Mouse (Mus musculus) bone marrow macrophage, adult 2 months (primary cell): ENCODE results near the gene Urad. TPM values are rescaled to one million over a fixed set of nuclear protein-coding genes. Genes with fewer than 3 reads are reported as not detected.

Experiments used
- H3K27ac ChIP-seq: 2 replicates; pipeline ENCODE4 v1.5.1; 2012; ENCODE audit warnings: low read depth, low read length; ENCODE audit not compliant: insufficient read depth
- H3K4me1 ChIP-seq: 2 replicates; pipeline ENCODE4 v1.6.1; 2012; ENCODE audit warnings: low read length; ENCODE audit not compliant: control insufficient read depth, insufficient read depth
- H3K4me3 ChIP-seq: 2 replicates; pipeline ENCODE4 v1.5.1; 2012; ENCODE audit warnings: mild to moderate bottlenecking, low read length, moderate library complexity; ENCODE audit not compliant: insufficient read depth
- CTCF ChIP-seq: IDR thresholded peaks from 2 replicates; pipeline ENCODE4 v1.5.1; 2012; ENCODE audit warnings: low read depth, mild to moderate bottlenecking, low read length, moderate library complexity
- POLR2A ChIP-seq: IDR thresholded peaks from 2 replicates; pipeline ENCODE4 v1.6.1; 2012; ENCODE audit warnings: mild to moderate bottlenecking, low read depth, low read length, borderline replicate concordance
- polyA plus RNA-seq: library from polyadenylated mRNA; stranded (reverse); fragments of >200 nt; gene quantifications from 2 replicates; pipeline ENCODE4 v1.2.4, GENCODE M21; 2012; ENCODE audit not compliant: missing spikeins, insufficient read depth, insufficient read length

Urad gene
- polyA plus RNA-seq, 1 experiment: not detected

GRCm38 (mm10) chr5:147291764-147292505 is 30.3 kb downstream of the Urad start:
- Histone ChIP-seq H3K4me1 (peaks cover 6% of the 10 kb centered on the region), H3K27ac (no peak overlapping the region), H3K4me3 (no peak overlapping the region)
- TF ChIP-seq POLR2A: no peak
- no peak for TF ChIP-seq CTCF

- TF ChIP-seq POLR2A (no peak), CTCF (no peak)
- Histone ChIP-seq H3K27ac (no peak overlapping the region), H3K4me1 (no peaks in the 10 kb centered on the region), H3K4me3 (no peak overlapping the region)
These were observed 37.9 kb downstream of the Urad start for GRCm38 (mm10) chr5:147284365-147284764.

DNA sequence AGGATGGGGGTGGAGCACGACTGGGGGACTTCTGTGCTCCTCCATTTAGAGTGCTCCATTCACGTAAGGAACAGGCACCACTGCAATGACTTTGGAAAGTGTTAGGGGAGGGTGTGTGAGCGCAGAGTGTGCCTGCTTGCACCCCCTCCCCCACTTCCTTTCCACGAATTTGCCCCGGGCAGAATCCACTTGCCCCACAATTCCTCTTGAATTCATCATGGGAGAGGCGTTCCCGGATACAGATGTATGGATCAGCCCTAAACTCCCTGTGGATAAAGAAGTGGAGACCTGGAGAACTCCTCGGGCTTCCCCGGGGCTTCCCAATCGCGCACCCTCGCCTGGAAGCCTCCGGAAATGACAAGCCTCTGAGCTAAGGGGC is 44.7 kb downstream of the Urad start:
- no peaks in the 10 kb centered on the region for H3K4me1 ChIP-seq
- no peak overlapping the region for H3K4me3 ChIP-seq
- no peak overlapping the region for H3K27ac ChIP-seq
- TF ChIP-seq POLR2A (no peak), CTCF (no peak)

- H3K4me1 ChIP-seq: no peaks in the 10 kb centered on the region
- no peak overlapping the region for H3K4me3 ChIP-seq
- no peak for TF ChIP-seq CTCF
- no peak overlapping the region for H3K27ac ChIP-seq
These were observed 45.3 kb downstream of the Urad start for GRCm38 (mm10) chr5:147276701-147277546.

DNA sequence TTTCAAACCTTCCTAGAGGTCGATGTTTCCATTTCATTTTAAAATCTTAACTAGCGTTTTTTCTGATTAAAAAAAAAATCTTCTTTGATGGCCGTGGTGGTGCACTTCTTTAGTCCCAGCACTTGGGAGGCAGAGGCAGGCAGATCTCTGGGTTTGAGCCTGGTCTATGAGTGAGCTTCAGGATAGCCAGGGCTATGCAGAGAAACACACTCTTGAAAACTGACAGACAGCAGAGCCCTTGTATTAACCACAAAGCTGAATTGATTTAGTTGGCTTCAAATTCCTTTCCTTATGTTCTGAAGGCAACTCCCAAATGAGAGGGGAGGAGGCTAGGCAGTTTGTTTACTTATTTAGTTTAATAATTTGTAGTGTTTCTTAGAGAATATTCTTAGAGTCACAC is 46.5 kb downstream of the Urad start:
- Histone ChIP-seq H3K4me3 (no peak overlapping the region), H3K4me1 (no peaks in the 10 kb centered on the region), H3K27ac (no peak overlapping the region)
- TF ChIP-seq POLR2A (no peak), CTCF (no peak)

DNA sequence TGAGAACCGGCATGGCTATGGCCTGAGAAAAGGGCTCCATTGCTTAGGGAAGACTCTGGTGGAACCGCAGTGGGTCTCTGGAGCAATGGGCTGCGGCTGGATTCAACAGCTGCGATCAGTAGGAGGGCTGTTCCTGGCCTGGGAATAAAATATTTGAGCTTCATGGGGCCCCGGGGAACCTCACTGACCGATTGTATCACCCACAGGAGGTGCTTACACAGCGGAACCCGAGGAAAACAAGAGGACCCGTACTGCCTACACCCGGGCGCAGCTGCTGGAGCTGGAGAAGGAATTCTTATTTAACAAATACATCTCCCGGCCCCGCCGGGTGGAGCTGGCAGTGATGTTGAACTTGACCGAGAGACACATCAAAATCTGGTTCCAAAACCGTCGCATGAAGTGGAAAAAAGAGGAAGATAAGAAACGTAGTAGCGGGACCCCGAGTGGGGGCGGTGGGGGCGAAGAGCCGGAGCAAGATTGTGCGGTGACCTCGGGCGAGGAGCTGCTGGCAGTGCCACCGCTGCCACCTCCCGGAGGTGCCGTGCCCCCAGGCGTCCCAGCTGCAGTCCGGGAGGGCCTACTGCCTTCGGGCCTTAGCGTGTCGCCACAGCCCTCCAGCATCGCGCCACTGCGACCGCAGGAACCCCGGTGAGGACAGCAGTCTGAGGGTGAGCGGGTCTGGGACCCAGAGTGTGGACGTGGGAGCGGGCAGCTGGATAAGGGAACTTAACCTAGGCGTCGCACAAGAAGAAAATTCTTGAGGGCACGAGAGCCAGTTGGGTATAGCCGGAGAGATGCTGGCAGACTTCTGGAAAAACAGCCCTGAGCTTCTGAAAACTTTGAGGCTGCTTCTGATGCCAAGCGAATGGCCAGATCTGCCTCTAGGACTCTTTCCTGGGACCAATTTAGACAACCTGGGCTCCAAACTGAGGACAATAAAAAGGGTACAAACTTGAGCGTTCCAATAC is 47.8 kb downstream of the Urad start:
- TF ChIP-seq CTCF: no peak
- no peak overlapping the region for H3K4me3 ChIP-seq
- no peak overlapping the region for H3K27ac ChIP-seq
- no peaks in the 10 kb centered on the region for H3K4me1 ChIP-seq

DNA sequence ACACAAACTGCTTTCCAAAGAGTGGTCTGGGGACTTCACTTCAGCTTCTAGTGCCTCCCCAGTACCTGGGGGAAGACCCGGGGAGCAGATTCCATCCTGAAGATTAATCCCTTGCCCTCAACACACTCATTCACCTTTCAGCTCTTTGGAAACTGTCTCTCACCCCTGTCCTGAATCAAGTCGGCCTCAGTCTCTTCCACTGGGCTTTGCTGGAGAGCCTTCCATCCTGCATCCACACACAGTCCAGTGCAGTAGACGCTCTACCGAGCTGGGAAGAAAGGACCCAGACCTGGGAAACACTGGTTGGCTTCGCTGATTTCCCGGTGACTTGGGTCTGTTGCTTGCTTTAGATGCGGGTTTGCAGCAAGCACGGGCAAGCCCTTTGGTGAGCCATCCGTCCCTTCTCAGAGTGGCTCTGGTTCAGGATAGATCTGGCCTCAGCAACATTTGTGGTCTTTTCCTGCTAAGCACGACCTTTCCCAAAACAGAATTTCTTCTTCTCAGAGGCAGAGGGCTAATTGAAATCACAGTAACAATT is 49.4 kb downstream of the Urad start:
- H3K27ac ChIP-seq: no peak overlapping the region
- TF ChIP-seq CTCF (no peak), POLR2A (no peak)
- no peak overlapping the region for H3K4me3 ChIP-seq
- H3K4me1 ChIP-seq: no peaks in the 10 kb centered on the region

GRCm38 (mm10) chr5:147272046-147272807 is 50.0 kb downstream of the Urad start:
- Histone ChIP-seq H3K4me1 (no peaks in the 10 kb centered on the region), H3K27ac (no peak overlapping the region), H3K4me3 (no peak overlapping the region)
- TF ChIP-seq CTCF (no peak), POLR2A (no peak)
